Mouse (Mus musculus): ENCODE results near the gene Card11. TPM values are rescaled to one million over a fixed set of nuclear protein-coding genes. Genes with fewer than 3 reads are reported as not detected.

The Card11 gene
- polyA plus RNA-seq (2015; fragmentation: Illumina TruSeq; extraction: RNeasy Lipid Tissue Mini Kit (QIAGEN cat#74804); ENCODE audit: insufficient read depth, low replicate concordance) = 32.7 TPM

DNA sequence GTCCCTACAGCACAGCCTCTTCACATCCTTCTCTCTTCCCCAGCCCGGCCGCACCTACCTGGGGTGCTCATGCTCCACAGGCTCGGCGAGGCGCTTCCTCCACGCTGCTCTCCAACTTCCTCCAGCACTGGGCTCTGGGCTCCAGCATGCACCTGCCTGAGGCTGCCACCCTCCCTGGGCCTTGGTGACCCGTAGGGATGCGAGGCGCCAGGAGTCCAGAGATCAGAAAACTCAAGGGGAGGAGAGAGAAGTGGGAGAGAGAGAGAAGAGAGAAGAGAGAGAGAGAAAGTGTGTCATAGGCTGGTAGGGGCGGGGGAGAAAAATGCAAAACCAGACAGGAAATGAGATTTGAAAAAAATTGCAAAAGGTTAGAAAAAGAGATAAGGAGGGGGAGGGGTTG, at the start of gene Card11:
Card11 (minus strand) TSS at position 234 of the 400 bp plus-strand sequence.

DNA sequence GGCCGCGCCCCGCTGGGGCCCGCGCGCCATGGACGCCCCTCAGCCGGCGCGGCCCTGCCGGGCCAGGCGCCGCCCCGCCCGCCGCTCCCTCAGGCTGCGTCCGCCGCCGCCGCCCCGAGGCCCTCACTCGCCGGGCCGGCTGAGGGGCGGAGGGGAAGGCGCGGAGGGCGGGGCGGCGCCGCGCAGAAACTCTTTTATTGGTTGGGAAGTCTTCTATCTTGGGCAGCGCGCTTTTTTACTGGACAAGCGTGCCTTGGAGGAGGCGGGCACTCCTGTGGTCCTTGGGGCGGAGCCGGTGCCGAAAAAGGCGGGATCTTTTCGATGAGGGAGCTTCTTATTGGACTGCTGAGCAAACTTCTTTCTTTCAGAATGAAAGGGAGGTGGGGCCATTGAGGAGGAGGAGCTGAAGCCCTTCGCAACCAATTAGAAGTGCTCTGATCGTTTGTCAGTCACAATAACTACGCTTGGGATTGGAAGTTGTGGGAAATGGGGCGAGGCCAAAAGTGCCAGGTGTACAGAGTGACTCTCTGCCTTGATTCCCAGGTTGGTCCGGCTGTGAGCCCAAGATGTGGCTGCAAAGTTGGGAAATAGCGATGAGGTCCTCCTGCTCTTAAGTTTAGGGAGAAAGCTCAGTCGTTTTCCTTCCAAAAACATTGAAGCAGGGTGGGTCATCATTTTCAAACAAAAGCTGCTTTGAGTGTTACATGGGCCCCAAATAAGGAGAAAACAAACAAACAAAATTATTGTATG, 169.9 kb downstream of the Card11 start, which contains the start of gene Gna12:
Gna12 (minus strand) TSS at position 118 of the 750 bp plus-strand sequence.

Other genes with a start within 250 kb of the Card11 start
- 18.7 TPM for gene Gna12, start 170.2 kb downstream of the Card11 start, polyA plus RNA-seq (2015; fragmentation: Illumina TruSeq; extraction: RNeasy Lipid Tissue Mini Kit (QIAGEN cat#74804); ENCODE audit: insufficient read depth, low replicate concordance)
- gene Sdk1, start 240.9 kb upstream of the Card11 start, polyA plus RNA-seq (2015; fragmentation: Illumina TruSeq; extraction: RNeasy Lipid Tissue Mini Kit (QIAGEN cat#74804); ENCODE audit: insufficient read depth, low replicate concordance) = 0.28 TPM